ENCODE assay signal across 8 mouse cellular contexts in the genomic region with DNA sequence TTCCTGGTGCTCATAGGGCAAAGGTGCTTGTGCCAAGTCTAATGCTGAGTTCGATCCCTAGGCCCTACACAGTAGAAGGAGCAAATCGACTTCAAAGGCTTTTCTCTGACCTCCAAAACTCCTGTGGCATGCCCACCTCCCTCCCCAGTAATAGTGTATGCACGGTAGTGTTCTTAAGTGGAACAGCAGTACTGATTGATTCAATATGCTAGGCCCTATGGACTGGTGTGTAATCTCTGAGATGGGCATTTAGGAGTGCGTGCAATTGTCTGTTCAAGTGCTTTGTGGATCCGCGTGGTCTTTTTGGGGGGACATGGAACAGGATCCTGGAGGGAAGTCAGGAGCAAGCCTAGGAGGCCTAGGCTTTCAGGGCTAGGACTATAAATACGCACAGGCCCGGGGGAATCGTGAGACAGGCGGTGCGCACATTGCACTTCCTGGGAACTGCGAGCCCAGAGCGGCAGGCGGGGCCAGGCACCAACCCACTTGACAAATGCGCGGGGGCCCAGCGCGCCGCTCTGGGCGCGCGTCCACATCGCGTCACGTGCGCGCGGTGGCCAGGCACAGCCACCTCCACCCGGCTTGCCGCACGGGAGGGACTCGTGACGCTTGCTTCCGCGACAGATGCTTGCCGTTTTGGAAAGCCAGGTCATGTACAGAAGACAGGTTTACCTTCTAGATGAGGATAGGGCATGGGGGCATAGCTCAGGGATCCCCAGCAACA. TPM values are rescaled to one million over a fixed set of nuclear protein-coding genes. Genes with fewer than 3 reads are reported as not detected.
DNase-seq lines count a peak whose midpoint lies in the region; ATAC-seq lines count a peak whose summit lies in the region.

No protein-coding gene starts in this region.

- peak overlapping the region; percentile 76 for H3K27ac ChIP-seq in hindbrain, embryonic 12.5 days

- peaks cover 14% of the 10 kb centered on the region; the same call in 1 of the 2 replicates for H3K4me1 ChIP-seq in hindbrain, embryonic 12.5 days

- no peaks in the 10 kb centered on the region for H3K36me3 ChIP-seq in hindbrain, embryonic 12.5 days

- peak overlapping the region; percentile 49 for H3K9ac ChIP-seq in hindbrain, embryonic 12.5 days

- H3K4me2 ChIP-seq in hindbrain, embryonic 12.5 days (replicated peaks) = peak overlapping the region; percentile 67

- no peaks in the 10 kb centered on the region for H3K27me3 ChIP-seq in hindbrain, embryonic 12.5 days

- ATAC-seq in hindbrain, embryonic 12.5 days (ENCODE audit: low FRiP score) = peak; percentile 95

- WGBS in hindbrain, embryonic 12.5 days = 2% methylated on average over 36 of the region's 36 CpGs

- peak overlapping the region; percentile 43 for H3K4me3 ChIP-seq in hindbrain, embryonic 12.5 days

- no peaks in the 10 kb centered on the region for H3K9me3 ChIP-seq in hindbrain, embryonic 12.5 days (replicated peaks)

- peak; percentile 93 for DNase-seq in NIH3T3 (ENCODE audit: low read depth)
- DNase-seq in cerebellum, postnatal 10 days = peak; percentile 95 to 97
- peak; percentile 89 for DNase-seq in frontal cortex, postnatal 10 days (ENCODE audit: low spot score in 2 of 2)
- peak; percentile 90 to 95 for DNase-seq in layer of hippocampus, postnatal 14 days (ENCODE audit: low spot score in 2 of 2)
- DNase-seq in lung, postnatal 14 days = peak; percentile 91
- DNase-seq in retina, adult 2 months (ENCODE audit: low read depth, low spot score) = peak; percentile 84
- DNase-seq in thymus, postnatal 36 days = peak; percentile 86 to 93

RNA-seq across cellular contexts. Expression of a gene that starts 31.1 kb away (rescaled TPM):
- polyA plus RNA-seq in hindbrain, embryonic 12.5 days (2016; fragmentation: Nextera tagmentation; extraction: Ambion mirVana) = 831 and 926 TPM in 2 replicates
- 100 to 1,000 TPM; 415 to 422 TPM for total RNA-seq in layer of hippocampus, postnatal 14 days (2021)

RNA-seq across cellular contexts. Expression of a gene that starts 37.2 kb away (rescaled TPM):
- 8.7 and 10.1 TPM in 2 replicates for polyA plus RNA-seq in hindbrain, embryonic 12.5 days (2016; fragmentation: Nextera tagmentation; extraction: Ambion mirVana)
- 10 to 100 TPM in 1 of 2 experiments, 1 to 10 TPM in 1; 9.9 to 11.9 TPM for total RNA-seq in layer of hippocampus, postnatal 14 days (2021)

RNA-seq across cellular contexts. Expression of a gene that starts 49.8 kb away (rescaled TPM):
- polyA plus RNA-seq in hindbrain, embryonic 12.5 days (2016; fragmentation: Nextera tagmentation; extraction: Ambion mirVana) = 145 and 152 TPM in 2 replicates
- total RNA-seq in layer of hippocampus, postnatal 14 days (2021) = 10 to 100 TPM; 40.5 to 46.1 TPM

Comparison
In these comparisons a context has a peak if more than half of its experiments do, and no peak if none do; other contexts are left out.
1. Peak in every context shown above with its lines: DNase-seq, ATAC-seq, H3K4me3 ChIP-seq and H3K27ac ChIP-seq.